Mouse (Mus musculus) liver, embryonic 11.5 days (tissue): Measurements from ENCODE around the gene Smim15. TPM values are rescaled to one million over a fixed set of nuclear protein-coding genes. Genes with fewer than 3 reads are reported as not detected.
A peak's percentile ranks its signal among the peaks of the same experiment; 100 is the strongest.

ENCODE experiments used
- ATAC-seq: fragments of 200-750 bp; cut with Nextera tagmentation; replicated peaks from 2 replicates; pipeline ENCODE4 v1.8.0; 2017; ENCODE audit warnings: moderate number of reproducible peaks, mild to moderate bottlenecking, moderate TSS enrichment, moderate library complexity; ENCODE audit not compliant: low FRiP score
- DNase-seq: peaks from one replicate; pipeline ENCODE4 v3.0.0-alpha.2; 2017; ENCODE audit warnings: low spot score
- H3K27ac ChIP-seq: fragments of 300-500 bp; sonication (generic); 2 replicates; pipeline ENCODE4 v1.5.1; 2014; ENCODE audit warnings: mild to moderate bottlenecking, low read depth, low read length, control low read depth
- H3K27me3 ChIP-seq: fragments of 300-500 bp; sonication (generic); replicated peaks from 2 replicates; pipeline ENCODE4 v1.6.1; 2014; ENCODE audit warnings: low read length, mixed read lengths; ENCODE audit not compliant: control insufficient read depth, insufficient read depth
- H3K36me3 ChIP-seq: fragments of 300-500 bp; sonication (generic); 2 replicates; pipeline ENCODE4 v1.6.1; 2014; ENCODE audit warnings: mild to moderate bottlenecking, low read length, moderate library complexity, mixed read lengths; ENCODE audit not compliant: control insufficient read depth, insufficient read depth
- H3K4me1 ChIP-seq: fragments of 300-500 bp; sonication (generic); replicated peaks from 2 replicates; pipeline ENCODE4 v1.6.1; 2014; ENCODE audit warnings: low read length, mixed read lengths; ENCODE audit not compliant: control insufficient read depth, insufficient read depth
- H3K4me2 ChIP-seq: fragments of 300-500 bp; sonication (generic); 2 replicates; pipeline ENCODE4 v1.6.1; 2014; ENCODE audit warnings: mild to moderate bottlenecking, control low read depth, moderate library complexity
- H3K4me3 ChIP-seq: fragments of 300-500 bp; sonication (generic); 2 replicates; pipeline ENCODE4 v1.5.1; 2014; ENCODE audit warnings: low read depth, low read length, control low read depth
- H3K9ac ChIP-seq: fragments of 300-500 bp; sonication (generic); 2 replicates; pipeline ENCODE4 v1.6.1; 2014; ENCODE audit warnings: low read depth, low read length, control low read depth
- H3K9me3 ChIP-seq: fragments of 300-500 bp; sonication (generic); 2 replicates; pipeline ENCODE4 v1.6.1; 2016; ENCODE audit warnings: low read length, inconsistent platforms, mixed read lengths; ENCODE audit not compliant: control insufficient read depth
- WGBS: fragments of 180-500 bp; shearing (Covaris S2); extraction: QIAGEN DNeasy Blood & Tissue Kit; methylation state at CpG from one replicate; pipeline ENCODE4 v1.1.7; 2014; 5-methylcytosine and 5-hydroxymethylcytosine counted together
- polyA plus RNA-seq: library from polyadenylated mRNA; unstranded; fragments of >200 nt; fragmentation: Nextera tagmentation; extraction: Ambion mirVana; gene quantifications from 2 replicates; pipeline ENCODE4 v1.2.1, GENCODE M21; 2014

Gene Smim15
- polyA plus RNA-seq, 1 experiment from 2014 or later: 48.0 TPM

DNA sequence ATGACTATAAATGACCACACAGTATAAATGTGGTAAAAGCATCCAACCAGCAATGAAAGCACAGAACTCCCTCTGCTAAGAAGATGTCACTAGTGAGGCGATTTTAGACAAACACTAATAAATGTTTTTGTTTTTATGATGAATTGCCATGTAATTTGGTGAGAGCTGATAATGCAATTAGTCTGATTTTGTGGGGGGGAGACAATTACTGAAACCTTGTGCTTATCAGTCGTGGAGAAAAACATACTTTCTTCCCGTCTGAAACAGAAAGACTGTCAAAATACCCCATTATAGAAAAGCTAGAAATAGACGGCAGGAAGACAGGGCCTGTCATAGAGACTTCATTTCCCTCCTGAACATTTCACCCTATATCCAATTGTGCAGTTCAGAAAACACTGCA, 24.9 kb downstream of the Smim15 start:
- DNase-seq (no peak), ATAC-seq (no peak)
- no peak overlapping the region for H3K27ac ChIP-seq
- H3K4me1 ChIP-seq: 0 out of 2 replicates have a peak, but pooled peaks cover 3% of the 10 kb centered on the region
- H3K4me3 ChIP-seq: no peak overlapping the region
- no peak overlapping the region for H3K4me2 ChIP-seq
- H3K9me3 ChIP-seq: no peaks in the 10 kb centered on the region
- no peaks in the 10 kb centered on the region for H3K27me3 ChIP-seq
- H3K9ac ChIP-seq: no peak overlapping the region
- H3K36me3 ChIP-seq: no peaks in the 10 kb centered on the region
- WGBS: 48% methylated on average over 4 of the region's 4 CpGs

DNA sequence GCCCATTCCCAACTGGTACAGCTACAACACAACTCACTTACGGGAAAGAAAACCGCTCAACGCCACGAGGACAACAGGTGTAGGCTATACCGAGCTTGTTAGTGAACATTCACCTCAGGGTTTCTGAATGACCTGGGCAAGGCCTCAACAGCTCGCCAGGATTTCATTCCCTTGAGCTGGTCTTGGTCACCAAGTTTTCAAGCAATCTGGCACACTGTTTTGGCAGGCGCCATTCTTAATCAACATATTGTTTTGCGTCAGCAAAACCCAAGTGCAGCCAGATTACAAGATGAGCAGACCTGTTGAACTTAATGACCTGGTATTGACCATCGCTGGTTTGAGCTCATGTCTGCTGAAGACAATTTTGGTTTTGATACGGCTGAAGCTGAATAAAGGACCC, 25.9 kb downstream of the Smim15 start:
- ATAC-seq: no peak
- H3K4me2 ChIP-seq: no peak overlapping the region
- no peak overlapping the region for H3K9ac ChIP-seq
- no peaks in the 10 kb centered on the region for H3K9me3 ChIP-seq
- H3K27me3 ChIP-seq: no peaks in the 10 kb centered on the region
- H3K36me3 ChIP-seq: no peaks in the 10 kb centered on the region
- no peak overlapping the region for H3K27ac ChIP-seq
- 92% methylated on average over 10 of the region's 10 CpGs for WGBS
- H3K4me3 ChIP-seq: no peak overlapping the region
- DNase-seq: no peak
- H3K4me1 ChIP-seq: 0 out of 2 replicates have a peak, but pooled peaks cover 3% of the 10 kb centered on the region

DNA sequence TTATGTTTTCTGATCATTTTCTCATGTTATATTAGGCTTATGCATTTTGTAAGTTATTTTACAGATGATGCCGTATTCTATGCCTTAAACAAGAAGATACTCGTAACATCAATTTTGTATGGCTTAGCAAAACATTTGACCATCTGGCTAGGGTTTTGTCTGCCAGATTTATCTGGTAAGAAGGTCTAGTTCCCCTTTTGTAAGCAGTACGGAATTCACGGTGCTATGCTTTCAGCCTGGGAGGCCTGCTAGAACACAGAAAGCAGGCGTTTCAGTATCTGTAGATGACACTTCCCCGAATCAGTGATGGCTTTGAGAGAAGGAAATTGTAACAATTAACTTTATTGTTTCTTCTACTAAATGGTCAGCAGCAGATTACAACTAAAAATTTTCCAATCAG, 33.2 kb downstream of the Smim15 start:
- no peak overlapping the region for H3K4me3 ChIP-seq
- no peaks in the 10 kb centered on the region for H3K36me3 ChIP-seq
- no peak overlapping the region for H3K27ac ChIP-seq
- no peaks in the 10 kb centered on the region for H3K9me3 ChIP-seq
- ATAC-seq (no peak), DNase-seq (no peak)
- no peaks in the 10 kb centered on the region for H3K4me1 ChIP-seq
- H3K9ac ChIP-seq: no peak overlapping the region
- H3K27me3 ChIP-seq: no peaks in the 10 kb centered on the region
- H3K4me2 ChIP-seq: no peak overlapping the region
- WGBS: 74% methylated on average over 6 of the region's 6 CpGs

DNA sequence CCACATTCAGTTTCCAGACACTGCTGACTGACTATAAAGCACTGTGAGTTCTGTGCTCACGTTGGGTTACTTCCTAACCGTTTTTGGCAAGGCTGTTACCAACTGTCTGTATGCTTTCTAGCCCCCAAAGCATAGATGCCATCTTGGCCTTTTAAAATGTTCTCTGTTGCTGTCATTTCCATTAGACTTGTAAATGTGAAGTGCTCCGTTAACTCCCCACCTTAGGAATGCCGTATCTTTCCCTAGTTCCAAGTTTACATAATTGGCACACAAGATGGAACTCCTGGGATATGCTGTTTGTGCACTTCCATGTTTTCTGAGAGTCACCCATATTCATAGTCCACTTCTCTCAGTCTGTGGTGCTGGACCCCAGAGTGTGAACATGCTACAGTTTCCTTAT, 33.7 kb downstream of the Smim15 start:
- no peak for ATAC-seq
- no peak for DNase-seq

DNA sequence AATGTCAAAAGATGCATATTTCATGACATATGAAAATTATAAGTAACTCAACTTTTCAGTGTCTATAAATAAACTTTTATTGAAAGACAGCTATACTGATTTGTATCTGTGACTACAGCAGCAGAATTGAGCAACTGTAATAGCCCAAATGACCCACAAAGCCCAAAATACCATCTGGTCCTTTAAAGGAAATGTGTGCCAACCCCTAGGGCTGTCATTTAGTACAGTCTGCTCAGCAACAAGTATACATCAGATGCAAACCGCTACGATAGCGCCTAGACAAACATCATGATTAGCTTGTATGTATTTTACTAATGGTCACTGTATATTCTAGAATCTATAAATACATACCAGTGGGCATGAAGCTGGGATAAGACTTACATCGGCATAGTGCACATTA, 39.8 kb downstream of the Smim15 start:
- no peak overlapping the region for H3K4me3 ChIP-seq
- no peak overlapping the region for H3K4me2 ChIP-seq
- 90% methylated on average over 4 of the region's 4 CpGs for WGBS
- DNase-seq: no peak
- no peaks in the 10 kb centered on the region for H3K36me3 ChIP-seq
- H3K9ac ChIP-seq: no peak overlapping the region
- H3K27ac ChIP-seq: no peak overlapping the region
- no peaks in the 10 kb centered on the region for H3K9me3 ChIP-seq
- H3K27me3 ChIP-seq: no peaks in the 10 kb centered on the region
- no peak for ATAC-seq
- H3K4me1 ChIP-seq: no peaks in the 10 kb centered on the region

More for the DNA sequence above, 33.7 kb downstream of the Smim15 start:
- H3K27ac ChIP-seq: no peak overlapping the region
- no peak overlapping the region for H3K4me2 ChIP-seq
- 88% methylated on average over 4 of the region's 4 CpGs for WGBS
- no peak overlapping the region for H3K9ac ChIP-seq
- no peak overlapping the region for H3K4me3 ChIP-seq
- no peaks in the 10 kb centered on the region for H3K27me3 ChIP-seq
- no peaks in the 10 kb centered on the region for H3K9me3 ChIP-seq
- H3K36me3 ChIP-seq: no peaks in the 10 kb centered on the region
- no peaks in the 10 kb centered on the region for H3K4me1 ChIP-seq

DNA sequence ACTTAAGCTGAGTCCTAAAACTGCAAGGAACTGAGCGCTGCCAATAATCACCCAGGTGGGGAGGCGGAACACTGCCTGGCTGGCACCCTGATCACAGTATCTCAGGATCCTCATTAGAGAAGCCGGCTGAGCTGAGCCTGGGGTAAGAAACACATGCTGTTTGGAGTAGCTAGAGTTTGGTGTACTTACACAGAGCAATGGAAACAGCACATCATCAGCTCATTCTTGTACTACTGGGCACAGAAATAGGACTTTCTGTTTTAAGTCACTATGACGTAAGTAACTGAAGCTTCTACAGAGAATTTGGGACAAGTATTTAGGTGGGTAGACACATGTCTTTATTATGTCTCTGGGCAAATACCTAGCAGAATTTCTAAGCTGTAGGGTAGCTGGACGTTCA, 41.8 kb downstream of the Smim15 start:
- no peak for DNase-seq
- ATAC-seq: no peak
- H3K4me3 ChIP-seq: no peak overlapping the region
- H3K27ac ChIP-seq: no peak overlapping the region
- no peak overlapping the region for H3K4me2 ChIP-seq
- no peaks in the 10 kb centered on the region for H3K27me3 ChIP-seq
- H3K9ac ChIP-seq: no peak overlapping the region
- WGBS: 84% methylated on average over 5 of the region's 5 CpGs
- H3K4me1 ChIP-seq: no peaks in the 10 kb centered on the region
- H3K9me3 ChIP-seq: no peaks in the 10 kb centered on the region
- H3K36me3 ChIP-seq: no peaks in the 10 kb centered on the region

DNA sequence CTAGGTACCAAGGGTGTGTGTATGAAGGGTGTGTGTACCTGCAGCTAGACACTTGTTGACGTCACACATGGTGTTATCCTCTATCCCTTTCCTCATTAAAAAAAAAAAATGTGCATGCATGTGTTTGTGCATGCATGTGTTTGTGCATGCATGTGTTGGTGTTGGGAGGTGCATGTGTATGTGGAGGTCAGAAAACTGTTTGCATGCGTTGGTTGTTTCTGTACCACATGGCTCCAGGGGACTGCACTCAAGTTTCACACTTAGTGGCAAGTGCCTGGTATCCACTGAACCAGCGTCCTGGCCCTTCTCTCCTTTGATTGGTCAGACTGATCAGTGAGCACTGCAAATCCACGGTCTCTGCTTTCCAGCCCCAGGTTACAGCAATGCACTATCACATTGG, 42.5 kb downstream of the Smim15 start:
- Histone ChIP-seq H3K4me3 (no peak overlapping the region), H3K27me3 (no peaks in the 10 kb centered on the region), H3K9ac (no peak overlapping the region), H3K4me2 (no peak overlapping the region), H3K27ac (no peak overlapping the region), H3K4me1 (no peaks in the 10 kb centered on the region), H3K9me3 (no peaks in the 10 kb centered on the region), H3K36me3 (no peaks in the 10 kb centered on the region)
- WGBS: 82% methylated on average over 4 of the region's 4 CpGs
- DNase-seq (no peak), ATAC-seq (no peak)

DNA sequence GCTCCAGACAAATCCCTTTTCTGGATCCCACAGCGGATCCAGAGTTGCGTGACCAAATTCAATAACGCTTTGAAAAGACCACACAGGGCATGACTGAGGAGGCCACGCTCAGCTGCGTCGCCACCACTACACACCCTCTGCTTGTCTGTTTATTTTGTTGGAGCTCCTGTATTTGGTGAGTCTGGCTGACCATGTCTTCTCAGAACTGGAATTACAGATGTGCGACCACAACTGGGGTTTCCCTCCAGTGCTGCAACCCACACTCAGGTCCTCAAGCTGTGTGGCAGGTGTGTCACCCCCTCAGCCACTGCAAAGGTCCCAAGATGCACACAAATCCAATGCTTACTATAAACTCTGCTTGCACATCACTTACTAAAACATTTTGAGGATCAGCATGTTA, 48.0 kb downstream of the Smim15 start:
- no peak overlapping the region for H3K4me2 ChIP-seq
- ATAC-seq (no peak), DNase-seq (no peak)
- 89% methylated on average over 7 of the region's 7 CpGs for WGBS
- H3K27me3 ChIP-seq: no peaks in the 10 kb centered on the region
- H3K9me3 ChIP-seq: no peaks in the 10 kb centered on the region
- no peaks in the 10 kb centered on the region for H3K36me3 ChIP-seq
- H3K4me1 ChIP-seq: no peaks in the 10 kb centered on the region
- no peak overlapping the region for H3K27ac ChIP-seq
- H3K4me3 ChIP-seq: no peak overlapping the region
- H3K9ac ChIP-seq: no peak overlapping the region

DNA sequence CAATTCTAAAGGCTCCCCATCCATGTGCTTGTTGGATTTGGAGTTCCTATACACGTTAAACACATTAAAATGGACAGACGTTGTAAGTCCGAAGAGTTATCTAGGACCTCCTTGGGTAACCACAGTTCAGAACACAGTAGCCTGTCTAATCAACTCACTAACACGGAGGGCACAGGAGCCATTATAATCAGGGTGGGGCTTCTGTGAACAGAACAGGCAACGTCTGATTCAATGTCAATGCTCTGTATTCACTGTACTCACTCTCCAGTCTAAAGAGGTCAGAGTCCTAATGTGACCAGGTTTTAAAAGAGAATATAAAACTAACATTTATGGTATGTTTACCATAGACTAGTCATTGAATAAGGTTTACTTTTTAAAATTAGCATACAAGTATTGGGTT, 50.4 kb downstream of the Smim15 start:
- Histone ChIP-seq H3K9ac (no peak overlapping the region), H3K27me3 (no peaks in the 10 kb centered on the region), H3K27ac (no peak overlapping the region), H3K9me3 (no peaks in the 10 kb centered on the region), H3K4me1 (no peaks in the 10 kb centered on the region), H3K4me3 (no peak overlapping the region), H3K4me2 (no peak overlapping the region), H3K36me3 (no peaks in the 10 kb centered on the region)
- DNase-seq (no peak), ATAC-seq (peak; percentile 56; the same call in 1 of the 2 replicates)
- WGBS: 76% methylated on average over 5 of the region's 5 CpGs
